Mouse (Mus musculus): ENCODE data around the gene Fads3. TPM values are rescaled to one million over a fixed set of nuclear protein-coding genes. Genes with fewer than 3 reads are reported as not detected.

Gene Fads3
- total and polyA plus RNA-seq, 2 experiments, result 1.4 to 4.8 TPM

DNA sequence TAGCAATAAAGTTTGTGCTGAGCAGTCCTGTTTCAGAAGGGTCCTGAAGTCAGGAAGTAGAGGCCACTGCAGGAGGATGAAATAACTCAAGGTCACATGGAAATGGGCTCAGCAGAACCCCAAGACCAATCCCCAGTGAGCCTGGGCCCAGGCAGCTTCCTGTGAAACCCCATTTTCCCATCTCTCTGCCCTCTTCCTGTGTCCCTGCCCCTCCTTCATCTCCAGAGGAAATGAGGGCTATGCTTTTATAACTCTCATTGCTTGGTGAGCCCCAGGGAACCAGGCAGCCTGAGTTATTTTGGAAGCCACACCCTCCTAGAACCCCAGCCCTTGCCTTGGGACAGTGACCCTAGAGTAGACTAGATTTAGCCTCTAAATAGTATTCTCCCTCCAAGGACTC is 8.2 kb downstream of the Fads3 start:
- TF ChIP-seq POLR2A (IDR thresholded peaks at IDR 0.05; ENCODE audit: extremely low read depth, insufficient read depth, low read length), result no peak
- no peak for TF ChIP-seq CTCF (IDR thresholded peaks at IDR 0.05; ENCODE audit: low read depth, low read length)
- no peak overlapping the region for H3K27ac ChIP-seq (replicated peaks; ENCODE audit: insufficient read depth, low read depth, low read length)
- H3K27me3 ChIP-seq (ENCODE audit: control insufficient read depth, insufficient read depth, low read length), result no peaks in the 10 kb centered on the region
- H3K4me1 ChIP-seq (ENCODE audit: control insufficient read depth, insufficient read depth, low read length), result peaks cover 6% of the 10 kb centered on the region; the same call in 1 of the 2 replicates
- H3K9ac ChIP-seq (ENCODE audit: low read depth, low read length), result no peak overlapping the region
- H3K36me3 ChIP-seq (ENCODE audit: control insufficient read depth, insufficient read depth, low read length), result no peaks in the 10 kb centered on the region
- H3K4me3 ChIP-seq (ENCODE audit: insufficient read depth, low read depth, low read length), result no peak overlapping the region
- H3K79me2 ChIP-seq (ENCODE audit: control insufficient read depth, insufficient read depth, low read length), result no peaks in the 10 kb centered on the region
- DNase-seq (ENCODE audit: extremely low read depth, low read depth, low spot score), result no peak

- 35% methylated on average over 1 of the region's 2 CpGs for WGBS
- no peaks in the 10 kb centered on the region for H3K36me3 ChIP-seq (ENCODE audit: control insufficient read depth, insufficient read depth, low read length)
- no peaks in the 10 kb centered on the region for H3K27me3 ChIP-seq (ENCODE audit: control insufficient read depth, insufficient read depth, low read length)
- no peak overlapping the region for H3K4me3 ChIP-seq (ENCODE audit: insufficient read depth, low read depth, low read length)
- no peak for DNase-seq (ENCODE audit: extremely low read depth, low read depth, low spot score)
- peaks cover 7% of the 10 kb centered on the region; the same call in 1 of the 2 replicates for H3K4me1 ChIP-seq (ENCODE audit: control insufficient read depth, insufficient read depth, low read length)
- no peaks in the 10 kb centered on the region for H3K79me2 ChIP-seq (ENCODE audit: control insufficient read depth, insufficient read depth, low read length)
- no peak for TF ChIP-seq POLR2A (IDR thresholded peaks at IDR 0.05; ENCODE audit: extremely low read depth, insufficient read depth, low read length)
- no peak for TF ChIP-seq CTCF (IDR thresholded peaks at IDR 0.05; ENCODE audit: low read depth, low read length)
- no peak overlapping the region for H3K9ac ChIP-seq (ENCODE audit: low read depth, low read length)
- no peak overlapping the region for H3K27ac ChIP-seq (replicated peaks; ENCODE audit: insufficient read depth, low read depth, low read length)
These were observed 9.1 kb downstream of the Fads3 start for GRCm38 (mm10) chr19:10050438-10050837.

DNA sequence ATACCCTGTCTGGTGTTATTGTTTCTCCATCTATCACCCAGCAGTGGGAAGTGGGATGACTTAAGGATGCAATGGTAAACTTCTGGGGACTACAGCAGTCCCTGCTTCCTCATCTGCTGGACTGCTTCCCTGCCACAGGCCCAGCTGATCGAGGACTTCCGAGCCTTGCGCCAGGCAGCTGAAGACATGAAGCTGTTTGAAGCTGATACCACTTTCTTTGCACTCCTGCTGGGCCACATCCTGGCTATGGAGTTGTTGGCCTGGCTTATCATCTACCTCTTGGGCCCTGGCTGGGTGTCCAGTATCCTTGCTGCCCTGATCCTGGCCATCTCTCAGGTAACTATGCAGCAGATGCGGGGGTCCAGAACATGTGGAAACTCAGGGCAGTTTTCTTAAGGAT is 11.3 kb downstream of the Fads3 start:
- H3K4me1 ChIP-seq (ENCODE audit: control insufficient read depth, insufficient read depth, low read length), result peaks cover 16% of the 10 kb centered on the region
- TF ChIP-seq CTCF (IDR thresholded peaks at IDR 0.05; ENCODE audit: low read depth, low read length) (no peak), POLR2A (IDR thresholded peaks at IDR 0.05; ENCODE audit: extremely low read depth, insufficient read depth, low read length) (no peak)
- 44% methylated on average over 4 of the region's 4 CpGs for WGBS
- H3K27ac ChIP-seq (replicated peaks; ENCODE audit: insufficient read depth, low read depth, low read length), result no peak overlapping the region
- peak; percentile 45 for DNase-seq (ENCODE audit: extremely low read depth, low read depth, low spot score)
- no peak overlapping the region for H3K9ac ChIP-seq (ENCODE audit: low read depth, low read length)
- H3K27me3 ChIP-seq (ENCODE audit: control insufficient read depth, insufficient read depth, low read length), result no peaks in the 10 kb centered on the region
- peaks cover 4% of the 10 kb centered on the region for H3K36me3 ChIP-seq (ENCODE audit: control insufficient read depth, insufficient read depth, low read length)
- no peak overlapping the region for H3K4me3 ChIP-seq (ENCODE audit: insufficient read depth, low read depth, low read length)
- H3K79me2 ChIP-seq (ENCODE audit: control insufficient read depth, insufficient read depth, low read length), result no peaks in the 10 kb centered on the region

GRCm38 (mm10) chr19:10053692-10054260 is 12.4 kb downstream of the Fads3 start:
- no peaks in the 10 kb centered on the region for H3K79me2 ChIP-seq (ENCODE audit: control insufficient read depth, insufficient read depth, low read length)
- no peak overlapping the region for H3K9ac ChIP-seq (ENCODE audit: low read depth, low read length)
- DNase-seq (ENCODE audit: extremely low read depth, low read depth, low spot score), result peak; percentile 60
- H3K4me3 ChIP-seq (ENCODE audit: insufficient read depth, low read depth, low read length), result no peak overlapping the region
- H3K36me3 ChIP-seq (ENCODE audit: control insufficient read depth, insufficient read depth, low read length), result peaks cover 4% of the 10 kb centered on the region
- 59% methylated on average over 10 of the region's 10 CpGs for WGBS
- TF ChIP-seq POLR2A (IDR thresholded peaks at IDR 0.05; ENCODE audit: extremely low read depth, insufficient read depth, low read length) (0 out of 2 replicates have a peak, but pooled peaks have one; percentile 7), CTCF (IDR thresholded peaks at IDR 0.05; ENCODE audit: low read depth, low read length) (no peak)
- H3K27ac ChIP-seq (replicated peaks; ENCODE audit: insufficient read depth, low read depth, low read length), result no peak overlapping the region
- H3K4me1 ChIP-seq (ENCODE audit: control insufficient read depth, insufficient read depth, low read length), result peaks cover 26% of the 10 kb centered on the region
- H3K27me3 ChIP-seq (ENCODE audit: control insufficient read depth, insufficient read depth, low read length), result no peaks in the 10 kb centered on the region

GRCm38 (mm10) chr19:10054361-10055075 is 13.1 kb downstream of the Fads3 start:
- peaks cover 30% of the 10 kb centered on the region for H3K4me1 ChIP-seq (ENCODE audit: control insufficient read depth, insufficient read depth, low read length)
- TF ChIP-seq CTCF (IDR thresholded peaks at IDR 0.05; ENCODE audit: low read depth, low read length), result no peak
- no peak for TF ChIP-seq POLR2A (IDR thresholded peaks at IDR 0.05; ENCODE audit: extremely low read depth, insufficient read depth, low read length)
- peak; percentile 59 for DNase-seq (ENCODE audit: extremely low read depth, low read depth, low spot score)
- H3K4me3 ChIP-seq (ENCODE audit: insufficient read depth, low read depth, low read length), result no peak overlapping the region
- 55% methylated on average over 6 of the region's 6 CpGs for WGBS
- no peaks in the 10 kb centered on the region for H3K27me3 ChIP-seq (ENCODE audit: control insufficient read depth, insufficient read depth, low read length)
- peak overlapping the region; percentile 0; the same call in 1 of the 2 replicates for H3K27ac ChIP-seq (replicated peaks; ENCODE audit: insufficient read depth, low read depth, low read length)
- H3K9ac ChIP-seq (ENCODE audit: low read depth, low read length), result no peak overlapping the region
- H3K36me3 ChIP-seq (ENCODE audit: control insufficient read depth, insufficient read depth, low read length), result peaks cover 4% of the 10 kb centered on the region
- H3K79me2 ChIP-seq (ENCODE audit: control insufficient read depth, insufficient read depth, low read length), result no peaks in the 10 kb centered on the region

GRCm38 (mm10) chr19:10055261-10055660 is 13.9 kb downstream of the Fads3 start:
- 64% methylated on average over 3 of the region's 3 CpGs for WGBS
- Histone ChIP-seq H3K27me3 (ENCODE audit: control insufficient read depth, insufficient read depth, low read length) (no peaks in the 10 kb centered on the region), H3K4me1 (ENCODE audit: control insufficient read depth, insufficient read depth, low read length) (peaks cover 34% of the 10 kb centered on the region), H3K36me3 (ENCODE audit: control insufficient read depth, insufficient read depth, low read length) (peaks cover 4% of the 10 kb centered on the region), H3K4me3 (ENCODE audit: insufficient read depth, low read depth, low read length) (no peak overlapping the region), H3K79me2 (ENCODE audit: control insufficient read depth, insufficient read depth, low read length) (no peaks in the 10 kb centered on the region), H3K9ac (ENCODE audit: low read depth, low read length) (no peak overlapping the region), H3K27ac (replicated peaks; ENCODE audit: insufficient read depth, low read depth, low read length) (peak overlapping the region; percentile 11; the same call in 1 of the 2 replicates)
- TF ChIP-seq POLR2A (IDR thresholded peaks at IDR 0.05; ENCODE audit: extremely low read depth, insufficient read depth, low read length), result no peak
- TF ChIP-seq CTCF (IDR thresholded peaks at IDR 0.05; ENCODE audit: low read depth, low read length), result no peak
- DNase-seq (ENCODE audit: extremely low read depth, low read depth, low spot score), result no peak

Data from liver, adult 2 months (tissue).